In genomic region chr10:93228401-93229007, GRCm38 (mm10) we compare ENCODE assay signal across 18 mouse cellular contexts.
A peak's percentile ranks its signal among the peaks of the same experiment; 100 is the strongest.
DNase-seq lines count a peak whose midpoint lies in the region; ATAC-seq and TF ChIP-seq lines count a peak whose summit lies in the region.
"Had no signal": no experiment of that assay in that cellular context is flagged by ENCODE, and none has a peak within 500 bp of the region (broad histone marks: within the 10 kb centered on the region; RNA-seq: fewer than 3 reads in every experiment).

No protein-coding gene starts in this region.

- no peaks in the 10 kb centered on the region for H3K27me3 ChIP-seq in heart, embryonic 13.5 days (replicated peaks)
- H3K27me3 ChIP-seq in hindbrain, embryonic 13.5 days = no peaks in the 10 kb centered on the region
- H3K27me3 ChIP-seq: midbrain, embryonic 12.5 days had no signal

- no peak overlapping the region for H3K4me3 ChIP-seq in heart, embryonic 13.5 days
- H3K4me3 ChIP-seq in layer of hippocampus, adult 2 months = no peak overlapping the region
- no peak overlapping the region for H3K4me3 ChIP-seq in hindbrain, embryonic 13.5 days
- H3K4me3 ChIP-seq: erythroblast, embryonic 14.5 days; gastrocnemius, adult 2 months; heart, embryonic 10.5 days; midbrain, embryonic 12.5 days had no signal

- H3K9me3 ChIP-seq in heart, embryonic 13.5 days = no peaks in the 10 kb centered on the region
- no peaks in the 10 kb centered on the region for H3K9me3 ChIP-seq in hindbrain, embryonic 13.5 days
- H3K9me3 ChIP-seq: heart, embryonic 10.5 days; midbrain, embryonic 12.5 days had no signal

- no peak overlapping the region for H3K9ac ChIP-seq in heart, embryonic 13.5 days
- no peak overlapping the region for H3K9ac ChIP-seq in hindbrain, embryonic 13.5 days
- H3K9ac ChIP-seq: forebrain, postnatal 0 days; hindbrain, embryonic 14.5 days; midbrain, embryonic 12.5 days had no signal

- ATAC-seq in heart, embryonic 13.5 days (ENCODE audit: extremely low read depth, insufficient number of reproducible peaks, low FRiP score, low TSS enrichment) = no peak
- ATAC-seq in megakaryocyte progenitor cell, adult 5-6 weeks (replicated peaks; ENCODE audit: poor library complexity) = peak; percentile 81
- ATAC-seq in hindbrain, embryonic 13.5 days (ENCODE audit: low FRiP score) = no peak
- ATAC-seq: forebrain, postnatal 0 days had no signal

- H3K4me1 ChIP-seq in heart, embryonic 13.5 days = peaks cover 13% of the 10 kb centered on the region
- H3K4me1 ChIP-seq in hindbrain, embryonic 13.5 days (replicated peaks) = no peaks in the 10 kb centered on the region
- H3K4me1 ChIP-seq: midbrain, embryonic 12.5 days had no signal

- no peak for DNase-seq in heart, postnatal 10 days
- DNase-seq in CD4-positive, CD25-positive, alpha-beta regulatory T cell, adult 2 months (ENCODE audit: low read depth, low spot score) = peak; percentile 56
- DNase-seq in T-cell, adult 2 months (ENCODE audit: low spot score) = peak; percentile 50
- no peak for DNase-seq in layer of hippocampus, adult 2 months (ENCODE audit: low spot score in 2 of 2)
- DNase-seq in left cerebral cortex, postnatal 4 days = no peak
- DNase-seq: adrenal gland, adult 8-10 months; cerebellum, adult 18-20 months; forebrain, postnatal 0 days; gastrocnemius, adult 2 months; kidney, adult 8-10 months; lung, postnatal 36 days had no signal

- intact Hi-C loops in heart, postnatal 10 days (cut with DNase I) = no loop called here
- intact Hi-C loops in left cerebral cortex, postnatal 4 days (cut with DNase I) = no loop called here

- H3K27ac ChIP-seq in heart, embryonic 13.5 days (replicated peaks) = peak overlapping the region; percentile 74; the same call in 1 of the 2 replicates
- no peak overlapping the region for H3K27ac ChIP-seq in layer of hippocampus, adult 2 months
- no peak overlapping the region for H3K27ac ChIP-seq in hindbrain, embryonic 13.5 days
- H3K27ac ChIP-seq: hindbrain, embryonic 14.5 days; midbrain, embryonic 12.5 days had no signal

- H3K4me2 ChIP-seq in heart, embryonic 13.5 days = peak overlapping the region; percentile 25; the same call in 1 of the 2 replicates
- H3K4me2 ChIP-seq in hindbrain, embryonic 13.5 days = no peak overlapping the region
- H3K4me2 ChIP-seq: hindbrain, embryonic 14.5 days; midbrain, embryonic 12.5 days had no signal

- TF ChIP-seq CTCF in layer of hippocampus, adult 2 months (conservative IDR thresholded peaks at IDR 0.05) = no peak

- 67% methylated on average over 11 of the region's 11 CpGs for WGBS in heart, embryonic 13.5 days
- WGBS in hindbrain, embryonic 13.5 days = 80% methylated on average over 11 of the region's 11 CpGs

- peaks cover 73% of the 10 kb centered on the region for H3K36me3 ChIP-seq in heart, embryonic 13.5 days
- H3K36me3 ChIP-seq in hindbrain, embryonic 13.5 days = peaks cover 43% of the 10 kb centered on the region

Comparison
In these comparisons a context has a peak if more than half of its experiments do, and no peak if none do; other contexts are left out.
1. DNase-seq: peak in CD4-positive, CD25-positive, alpha-beta regulatory T cell, adult 2 months (single experiment) and T-cell, adult 2 months (single experiment); none in heart, postnatal 10 days (0 of 2), layer of hippocampus, adult 2 months (0 of 2) and left cerebral cortex, postnatal 4 days (single experiment).